Mouse (Mus musculus) adrenal gland, adult 2 months (tissue): Measurements from ENCODE around the gene Gpr183. TPM values are rescaled to one million over a fixed set of nuclear protein-coding genes. Genes with fewer than 3 reads are reported as not detected.

ENCODE experiments used
- DNase-seq: peaks from one replicate; pipeline ENCODE4 v3.0.0; 2021
- polyA plus RNA-seq: library from polyadenylated mRNA; depleted of rRNA; stranded (reverse); fragments of >200 nt; gene quantifications from 2 replicates; pipeline ENCODE4 v1.2.3, GENCODE M21; 2012; rRNA removed
- total RNA-seq, 2 experiments: library from RNA; stranded (reverse); gene quantifications; 2 replicates each; pipeline ENCODE4 v1.2.3; 2021

Gpr183 gene
- total and polyA plus RNA-seq, 3 experiments, result 0.35 to 1.5 (median 0.62) TPM

DNA sequence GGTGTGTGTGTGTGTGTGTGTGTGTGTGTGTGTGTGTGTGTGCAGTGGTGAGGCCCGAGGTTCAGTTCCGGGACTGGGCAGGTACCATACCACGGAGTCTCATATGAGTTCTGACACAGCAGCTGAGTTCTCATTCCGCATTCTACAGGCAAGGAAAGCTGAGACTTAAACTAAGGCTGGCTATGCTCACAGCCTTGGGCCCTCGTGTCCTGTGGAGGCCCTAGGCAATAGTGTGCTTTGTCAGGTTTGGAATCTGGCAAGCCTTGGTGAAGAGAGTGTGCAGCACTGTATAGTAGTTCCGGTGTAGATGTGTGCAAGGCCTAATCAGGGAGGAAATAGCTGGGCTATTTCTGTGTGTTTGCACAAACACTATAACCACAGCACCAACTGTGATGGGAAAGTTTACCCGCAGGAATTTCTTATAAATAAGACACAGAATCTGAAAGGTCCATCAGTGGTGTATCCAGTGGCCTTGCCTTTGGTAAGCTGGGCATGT lies 61.6 kb downstream of the Gpr183 start:
- DNase-seq, result no peak

Other genes starting within 250 kb of the Gpr183 start
- gene Dock9, start 167.4 kb downstream of the Gpr183 start, total RNA-seq, result 10 to 100 TPM; 18.6 to 29.2 TPM
- gene Dock9, start 167.4 kb downstream of the Gpr183 start, polyA plus RNA-seq, result 8.0 and 10.0 TPM in 2 replicates
- gene Ubac2, start 86.6 kb downstream of the Gpr183 start, total RNA-seq, result 10 to 100 TPM; 30.4 to 42.2 TPM
- 66.7 and 69.0 TPM in 2 replicates for gene Ubac2, start 86.6 kb downstream of the Gpr183 start, polyA plus RNA-seq
- under 1 TPM in 1 of 2 experiments, not detected in 1; 0.38 TPM for gene Gpr18, start 49.4 kb downstream of the Gpr183 start, total RNA-seq
- gene Gpr18, start 49.4 kb downstream of the Gpr183 start, polyA plus RNA-seq, result 0.12 and 0.27 TPM in 2 replicates
- gene Timm8a2, start 69.5 kb upstream of the Gpr183 start, total RNA-seq, result not detected
- gene Timm8a2, start 69.5 kb upstream of the Gpr183 start, polyA plus RNA-seq, result not detected in 2 replicates
- gene Tm9sf2, start 141.8 kb upstream of the Gpr183 start, total RNA-seq, result 100 to 1,000 TPM; 142 to 153 TPM
- 558 and 638 TPM in 2 replicates for gene Tm9sf2, start 141.8 kb upstream of the Gpr183 start, polyA plus RNA-seq
- gene Clybl, start 216.5 kb upstream of the Gpr183 start, total RNA-seq, result 100 to 1,000 TPM in 1 of 2 experiments, 10 to 100 TPM in 1; 96.5 to 104 TPM
- gene Clybl, start 216.5 kb upstream of the Gpr183 start, polyA plus RNA-seq, result 4.4 and 5.3 TPM in 2 replicates